Mouse (Mus musculus): ENCODE results near the gene Arl5c.

The Arl5c gene

DNA sequence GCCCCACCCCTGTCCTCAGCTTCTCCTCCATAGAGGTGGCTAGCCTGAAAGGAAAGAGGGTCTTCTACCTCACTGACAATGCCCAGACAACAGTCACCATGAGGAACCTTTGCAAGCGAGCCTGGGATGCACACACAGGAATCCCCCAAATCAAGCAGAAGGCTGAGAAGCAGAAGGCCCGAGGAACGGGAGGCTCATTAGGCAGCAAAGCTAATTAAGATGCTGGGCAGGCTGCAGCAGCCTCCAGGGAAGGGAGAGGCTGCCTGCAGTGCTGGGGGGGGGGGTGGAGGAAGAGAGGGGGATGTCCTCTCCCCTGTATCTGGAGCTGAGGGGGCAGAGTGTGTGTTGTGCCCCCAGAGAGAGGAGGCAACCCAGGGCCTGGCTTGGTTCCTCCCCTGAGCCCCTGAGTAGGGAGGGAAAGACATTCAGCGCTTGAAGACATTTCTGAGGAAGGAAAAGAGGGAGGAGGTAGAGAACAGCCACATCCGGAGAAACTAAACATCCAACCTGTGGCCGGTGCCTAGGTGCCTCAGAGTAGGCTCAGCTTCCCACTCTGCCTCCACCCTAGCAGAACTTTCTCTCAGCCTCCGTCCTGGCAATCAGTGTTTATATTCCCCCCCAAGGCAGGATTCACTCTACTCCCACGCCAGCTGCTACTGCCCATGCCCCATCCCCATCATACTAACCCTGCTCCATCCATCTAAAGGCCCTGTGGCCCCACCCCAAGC lies 24.1 kb upstream of the Arl5c start:
- DNase-seq (ENCODE audit: low spot score) = no peak

DNA sequence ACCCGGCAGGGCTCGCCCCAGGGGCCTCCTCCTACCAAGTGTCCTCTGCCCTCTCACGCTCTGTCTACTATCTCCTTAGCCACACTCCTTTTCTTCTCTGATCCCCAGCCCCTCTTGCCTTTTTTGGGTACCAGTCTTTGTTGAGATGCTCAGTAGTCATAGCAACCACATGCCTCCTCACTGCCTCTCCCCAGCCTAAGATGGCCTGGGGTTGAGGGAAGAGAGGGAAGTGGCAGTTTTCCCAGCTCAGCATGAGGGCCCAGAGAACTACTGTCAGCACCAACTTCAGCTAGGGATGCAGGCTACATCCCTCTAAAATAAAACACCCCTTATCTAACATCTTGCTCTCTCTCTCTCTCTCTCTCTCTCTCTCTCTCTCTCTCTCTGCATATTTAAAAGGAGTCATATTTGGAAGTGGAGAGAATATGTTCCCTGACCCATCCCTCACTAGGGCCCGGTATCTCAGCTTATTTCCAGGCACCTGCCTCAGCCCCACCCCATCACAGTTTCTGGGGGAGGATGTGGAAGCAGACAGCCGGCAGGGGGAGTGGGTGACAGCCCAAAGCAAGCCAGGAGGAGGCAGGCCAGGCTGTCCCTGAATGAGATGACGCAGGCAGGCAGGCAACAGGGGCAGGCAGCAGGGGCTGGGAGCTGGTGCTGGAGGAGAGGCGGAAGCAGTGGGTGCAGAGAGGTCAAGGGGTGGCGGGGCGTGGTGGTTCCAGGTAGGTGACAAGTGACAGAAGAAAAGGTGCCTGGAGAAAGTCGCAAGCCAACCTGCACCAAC lies 23.1 kb upstream of the Arl5c start:
- no peak for DNase-seq (ENCODE audit: low spot score)

DNA sequence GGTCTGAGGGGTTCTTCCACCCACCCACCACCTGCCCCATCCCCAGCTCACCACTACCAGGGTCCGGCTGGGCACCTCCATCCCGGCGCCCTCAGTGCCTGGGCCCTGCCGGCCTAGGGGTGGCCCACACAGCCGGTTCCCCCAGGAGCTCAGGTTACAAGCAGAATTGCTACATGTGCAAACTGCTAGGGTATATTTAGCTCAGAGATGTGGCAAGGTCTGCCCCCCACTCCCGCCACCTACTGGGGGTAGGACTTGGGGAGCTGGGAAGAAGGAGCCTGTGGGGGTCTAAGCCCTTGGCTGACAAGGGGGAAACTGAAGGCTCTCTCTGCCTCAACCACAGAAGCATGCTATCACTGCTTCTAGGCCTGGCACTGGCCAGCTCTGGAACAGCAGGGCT lies 22.2 kb upstream of the Arl5c start:
- DNase-seq (ENCODE audit: low spot score) = no peak

DNA sequence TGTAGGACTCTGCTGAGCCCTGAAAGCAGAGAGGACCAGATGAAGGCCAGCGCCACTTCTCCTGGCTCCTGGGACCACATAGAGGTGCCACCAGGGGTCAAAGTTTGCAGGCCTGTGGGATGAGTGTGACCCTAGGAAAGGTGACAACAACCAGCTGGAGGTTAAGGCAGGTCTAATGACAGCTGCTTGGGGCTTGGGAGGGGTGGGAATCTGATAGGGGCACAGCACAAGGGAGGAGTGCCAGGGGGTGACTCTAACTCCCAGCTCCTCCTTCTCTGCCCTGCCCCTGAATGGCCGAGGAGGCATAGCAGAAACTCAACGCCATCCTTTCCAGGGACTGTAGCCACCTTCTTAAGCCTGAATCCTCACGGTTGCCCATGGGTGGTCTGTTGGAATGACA lies 20.8 kb upstream of the Arl5c start:
- DNase-seq (ENCODE audit: low spot score) = no peak

DNA sequence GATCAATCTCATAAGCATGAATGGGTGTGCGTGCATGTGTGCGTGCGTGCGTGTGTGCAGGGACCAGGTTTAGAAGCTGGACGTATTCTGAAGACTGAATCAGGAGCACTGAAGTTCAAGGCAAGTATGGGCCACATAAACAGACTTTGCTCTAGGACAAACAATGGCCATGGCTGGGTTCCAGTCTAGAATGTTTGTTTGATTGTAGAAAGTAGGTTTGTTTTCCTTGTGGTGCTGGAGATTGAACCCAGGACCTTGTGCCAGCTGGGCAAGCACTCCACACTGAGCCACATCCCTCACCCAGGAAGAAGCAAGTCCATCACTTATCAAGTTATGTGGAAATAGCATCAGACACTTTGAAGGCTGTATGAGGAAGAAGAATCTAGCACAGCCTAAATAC lies 20.2 kb upstream of the Arl5c start:
- no peak for DNase-seq (ENCODE audit: low spot score)

DNA sequence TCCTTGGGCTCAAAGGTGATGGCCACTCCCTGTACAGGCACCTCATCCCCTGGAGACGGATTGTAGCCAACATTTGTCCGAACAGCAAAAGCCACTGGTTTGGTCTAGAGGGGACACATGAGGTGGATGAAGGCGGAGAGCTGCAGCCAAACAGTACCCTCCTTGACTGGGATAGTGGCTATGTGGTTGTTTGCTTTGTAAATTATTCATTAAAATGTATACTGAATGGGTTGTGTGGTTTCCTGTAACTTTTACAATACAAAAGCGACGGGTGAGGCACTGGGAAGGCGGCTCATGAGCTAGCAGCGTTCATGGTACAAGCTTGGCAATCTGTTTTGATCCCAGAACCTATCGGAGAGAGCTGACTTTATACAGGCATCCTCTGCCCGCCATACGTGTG lies 16.9 kb upstream of the Arl5c start:
- DNase-seq (ENCODE audit: low spot score) = no peak

DNA sequence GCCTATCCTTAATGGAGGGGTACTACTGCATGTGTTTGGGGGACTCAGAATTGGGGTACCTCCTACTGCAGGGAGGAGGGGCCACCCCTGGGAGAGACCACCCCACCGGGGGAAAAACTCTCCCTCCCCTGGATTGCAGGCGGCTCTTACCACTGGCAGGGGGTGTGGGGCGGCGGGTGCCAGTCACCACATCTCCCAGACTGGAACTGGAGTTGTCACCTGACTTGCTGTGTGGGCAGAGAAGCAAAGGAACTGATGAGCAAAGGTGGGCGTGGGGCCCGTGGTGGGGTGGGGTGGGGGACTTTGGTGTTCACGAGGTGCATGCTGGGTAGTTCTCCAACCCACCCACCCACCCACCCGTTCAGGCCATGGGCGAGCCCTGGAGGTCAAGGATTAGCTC lies 15.7 kb upstream of the Arl5c start:
- no peak for DNase-seq (ENCODE audit: low spot score)

DNA sequence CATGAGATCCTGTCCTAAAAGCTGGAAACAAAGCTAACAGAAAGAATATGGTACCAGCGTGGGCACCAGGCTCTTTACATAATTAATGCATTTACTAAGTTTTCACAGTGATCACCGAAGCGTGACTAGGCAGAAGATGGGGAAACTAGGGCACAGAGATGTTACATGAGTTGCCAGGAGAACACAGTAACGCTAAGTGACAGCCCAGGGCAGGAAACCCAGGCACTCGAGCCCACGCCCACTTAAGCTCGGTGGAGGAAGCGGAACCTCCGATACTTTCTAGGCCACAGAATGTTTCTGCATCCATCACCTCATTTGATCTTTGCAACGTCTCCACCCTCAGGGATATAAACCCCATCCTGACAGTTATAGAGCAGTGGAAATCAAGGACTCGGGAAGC lies 12.1 kb upstream of the Arl5c start:
- DNase-seq (ENCODE audit: low spot score) = no peak

DNA sequence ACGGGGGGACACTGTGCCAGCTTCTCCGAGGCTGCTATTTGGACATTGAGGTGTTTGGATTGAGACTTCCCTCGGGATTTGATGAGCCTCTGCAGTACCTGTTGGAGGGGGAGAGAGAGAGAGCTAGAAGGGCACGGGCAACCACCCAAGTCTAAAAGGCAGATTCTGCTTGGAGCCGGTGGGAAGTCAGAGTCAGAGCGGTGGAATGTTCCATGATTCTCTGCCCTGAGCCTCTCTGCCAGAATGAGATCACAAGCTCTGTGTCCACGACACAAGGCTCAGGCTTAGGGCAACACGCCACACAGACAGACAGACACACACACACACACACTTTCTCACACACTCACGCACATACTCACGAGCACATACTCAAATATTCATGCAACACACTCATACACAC lies 9.7 kb upstream of the Arl5c start:
- DNase-seq (ENCODE audit: low spot score) = peak; percentile 58

DNA sequence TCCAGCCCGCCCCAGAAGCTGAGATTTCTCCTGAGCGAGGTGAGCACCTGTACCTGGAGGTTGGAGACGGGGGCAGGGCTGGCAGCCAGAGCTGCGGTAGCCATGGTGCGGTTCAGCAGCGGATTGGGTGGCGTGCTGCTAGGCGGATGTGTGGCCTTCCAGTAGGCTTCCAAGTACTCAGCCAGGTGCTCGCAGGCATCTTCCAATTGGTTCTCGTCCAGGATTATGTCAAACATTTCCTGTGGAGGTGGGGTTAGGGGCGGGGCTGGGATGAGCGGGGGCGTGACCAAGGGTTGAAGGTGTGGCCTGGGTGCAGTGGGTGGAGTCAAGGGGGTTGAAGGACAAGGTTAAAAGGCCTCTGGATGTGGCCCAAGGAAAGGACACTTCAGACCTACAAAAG lies 9.1 kb upstream of the Arl5c start:
- DNase-seq (ENCODE audit: low spot score) = no peak

DNA sequence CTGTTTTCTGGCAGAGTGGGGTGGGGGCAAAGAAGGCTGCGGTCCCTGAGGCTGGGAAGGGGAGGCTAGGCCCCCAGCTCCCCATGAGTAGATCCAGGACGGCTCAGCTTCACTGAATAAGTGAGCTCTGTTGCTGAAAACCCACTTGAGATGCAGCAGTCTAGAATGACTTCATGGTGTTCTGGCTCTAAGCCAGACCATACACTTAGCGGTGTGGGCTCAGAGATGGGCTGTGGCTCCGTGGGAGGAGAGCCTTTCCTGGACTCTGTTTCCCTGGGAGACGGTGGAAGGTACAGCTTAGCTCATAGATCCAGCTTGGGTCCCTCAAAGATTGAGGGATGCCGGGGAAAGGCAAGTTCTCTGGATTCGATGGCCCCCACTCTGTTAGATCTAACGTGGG lies 8.2 kb upstream of the Arl5c start:
- no peak for DNase-seq (ENCODE audit: low spot score)

DNA sequence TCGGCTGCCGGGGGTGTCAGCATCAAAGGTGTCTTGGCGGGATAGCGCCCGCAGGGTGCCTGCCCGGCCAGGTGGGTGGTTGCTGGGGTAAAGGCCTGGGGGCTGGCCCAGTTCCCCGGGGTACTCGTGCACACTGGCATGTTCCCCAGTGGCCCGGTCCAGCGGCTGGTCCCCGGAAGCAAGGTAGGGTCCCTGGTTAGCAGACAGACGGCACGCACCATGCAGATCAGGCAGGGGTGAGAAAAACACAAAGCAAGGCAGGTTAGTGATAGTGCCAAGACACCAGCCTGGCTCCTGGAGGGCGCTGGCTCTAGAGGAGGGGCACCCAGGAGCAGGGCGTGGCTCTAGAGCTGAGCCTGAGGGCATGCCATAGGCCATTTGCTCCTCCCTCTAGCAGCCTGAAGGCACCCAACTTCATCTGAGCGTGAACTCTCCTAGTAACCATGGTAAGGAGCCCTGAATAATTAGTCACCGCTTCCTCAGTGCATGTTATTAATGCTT lies 7.2 kb upstream of the Arl5c start:
- DNase-seq (ENCODE audit: low spot score) = no peak

DNA sequence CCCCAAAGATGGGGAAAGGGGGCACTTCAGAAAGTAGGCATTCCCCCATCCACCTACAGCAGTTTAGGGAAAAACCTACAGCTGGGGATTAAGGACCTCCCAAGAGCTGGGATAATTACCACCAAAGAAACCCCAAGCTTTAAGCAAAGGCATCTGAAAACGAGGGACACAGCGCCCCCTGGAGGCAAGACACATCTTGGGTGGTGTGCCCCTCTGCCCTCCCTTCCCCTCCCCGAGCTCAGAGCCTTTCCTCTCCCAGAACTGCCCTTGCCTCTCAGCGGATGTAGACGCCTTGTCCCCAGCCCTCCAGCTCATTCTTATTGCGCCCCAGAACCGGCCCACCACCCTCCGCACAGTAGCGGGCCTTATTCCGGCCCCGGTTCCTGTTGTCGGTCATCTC lies 6.6 kb upstream of the Arl5c start:
- peak; percentile 45 for DNase-seq (ENCODE audit: low spot score)

DNA sequence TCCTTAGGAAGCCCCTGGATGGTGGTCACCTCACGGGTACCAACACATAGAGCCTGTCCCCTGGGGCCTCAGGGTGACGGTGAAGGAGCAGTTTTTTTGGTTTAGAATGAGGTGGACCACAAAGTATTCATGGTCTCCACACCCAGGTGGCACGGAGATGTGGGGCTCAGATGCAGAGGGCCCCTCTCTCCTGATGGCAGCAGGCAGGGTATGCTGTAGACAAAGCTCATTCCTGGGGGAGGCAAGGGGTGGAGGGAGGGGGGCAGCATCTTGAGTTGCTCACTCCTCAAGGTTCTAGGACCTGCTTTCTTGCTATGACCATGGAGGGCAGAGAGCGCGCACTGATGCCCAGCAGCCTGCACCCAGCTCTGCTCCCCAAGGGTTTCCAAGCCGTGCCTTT lies 6.0 kb upstream of the Arl5c start:
- no peak for DNase-seq (ENCODE audit: low spot score)

DNA sequence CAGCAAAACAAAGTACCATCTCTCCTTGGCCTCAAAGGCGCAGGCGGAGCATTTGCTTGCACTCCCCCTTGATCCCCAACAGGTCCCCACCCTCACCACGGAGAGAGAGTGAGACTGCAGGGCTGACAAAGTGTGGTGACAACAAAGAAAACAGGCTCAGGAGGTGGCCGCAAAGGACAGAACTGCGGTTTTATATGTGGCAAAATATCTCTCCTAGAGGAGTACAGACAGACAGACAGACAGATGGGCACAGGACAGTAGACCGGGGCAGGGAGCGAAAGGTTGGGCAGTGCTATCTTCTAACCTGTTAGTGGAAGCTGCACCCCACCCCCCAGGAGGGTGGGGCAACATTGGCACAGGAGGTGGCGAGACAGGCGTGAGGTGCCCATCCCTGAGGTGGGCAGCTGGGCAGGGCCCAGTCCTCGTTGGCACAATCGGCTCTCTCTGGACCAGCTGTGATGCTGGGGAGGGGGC lies 5.4 kb upstream of the Arl5c start:
- no peak for DNase-seq (ENCODE audit: low spot score)

DNA sequence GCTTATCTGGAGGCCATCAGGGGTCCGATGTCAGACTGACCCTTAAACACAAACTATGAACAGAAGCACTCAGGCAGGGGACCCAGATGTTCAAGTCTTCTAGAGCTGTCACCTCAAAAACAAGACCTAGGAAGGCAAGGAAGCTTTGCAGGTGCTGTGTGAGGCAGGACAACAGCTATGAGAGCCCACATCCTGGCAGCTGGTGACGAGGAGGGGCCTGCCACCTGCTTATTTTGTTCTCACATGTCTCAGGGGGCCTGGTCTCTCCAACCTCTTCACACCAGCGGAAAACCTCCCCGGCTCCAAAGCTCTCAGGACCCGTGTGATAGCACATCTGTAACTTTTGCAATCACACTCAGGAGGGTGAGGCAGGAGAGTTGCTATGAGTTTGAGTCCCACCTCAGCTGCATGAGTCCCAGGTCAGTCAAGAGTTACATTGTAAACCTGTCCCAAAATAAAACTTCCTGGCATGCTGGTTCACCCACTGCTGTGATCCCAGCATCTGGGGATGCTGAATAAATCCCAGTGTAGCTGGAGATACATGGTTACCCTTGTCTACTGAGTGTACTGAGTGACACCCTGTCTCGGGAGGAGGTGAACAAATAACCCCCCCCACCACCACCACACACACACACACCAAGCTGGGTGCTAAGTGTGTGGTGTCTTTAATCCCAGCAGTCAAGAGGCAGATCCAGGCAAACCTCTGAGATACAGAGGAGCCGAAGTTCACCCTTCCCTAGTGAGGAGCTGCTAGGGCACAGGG lies 4.6 kb upstream of the Arl5c start:
- no peak for DNase-seq (ENCODE audit: low spot score)

DNA sequence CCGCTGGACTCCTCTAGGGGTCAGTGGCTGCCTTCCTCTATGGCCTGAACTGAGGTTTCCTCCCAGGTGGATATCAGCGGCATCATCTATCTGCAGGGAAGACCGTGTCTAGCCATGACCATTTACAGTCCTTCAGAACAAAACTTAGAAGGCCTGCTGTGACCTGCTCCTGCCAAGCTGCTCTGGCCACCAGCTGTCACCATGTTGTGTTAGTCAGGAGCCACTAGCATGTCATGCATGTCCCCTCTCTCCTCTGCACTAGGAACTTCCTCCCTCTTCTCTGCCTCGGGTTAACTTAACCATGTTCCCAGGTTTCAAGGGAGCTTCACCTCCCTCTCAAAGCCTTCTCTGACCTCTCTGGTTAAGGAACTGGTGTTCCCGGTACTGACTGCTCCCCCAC lies 3.8 kb upstream of the Arl5c start:
- DNase-seq (ENCODE audit: low spot score) = no peak

DNA sequence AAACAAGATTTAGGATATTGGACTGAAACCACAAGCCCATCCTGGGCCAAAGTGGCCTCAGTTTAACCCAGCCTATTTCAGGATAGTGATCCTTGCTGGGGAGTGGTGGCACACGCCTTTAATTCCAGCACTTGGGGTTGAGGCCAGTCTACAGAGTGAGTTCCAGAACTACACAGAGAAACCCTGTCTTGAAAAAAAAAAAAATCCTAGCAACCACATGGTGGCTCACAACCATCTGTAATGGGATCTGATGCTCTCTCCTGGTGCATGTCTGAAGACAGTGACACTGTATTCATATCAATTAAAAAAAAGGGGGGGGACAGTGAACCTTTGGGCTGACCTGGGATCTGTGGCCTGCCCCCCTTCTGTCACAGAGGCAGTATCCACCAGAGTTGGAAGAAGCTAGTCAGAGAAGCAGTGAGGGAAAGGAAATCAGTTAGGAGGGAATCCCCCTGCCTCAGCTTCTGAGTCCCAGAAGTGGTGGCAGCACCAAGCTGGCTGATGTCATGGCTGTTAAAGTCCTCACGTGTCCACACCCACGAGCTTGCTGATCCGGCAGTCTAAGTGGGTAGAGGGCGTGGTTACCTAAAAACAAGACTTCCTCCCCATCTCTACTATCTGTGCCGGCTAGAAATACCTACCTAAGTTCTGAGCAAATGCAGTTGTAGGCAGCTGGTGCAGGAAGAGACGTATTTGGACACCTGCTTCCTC lies 3.1 kb upstream of the Arl5c start:
- DNase-seq (ENCODE audit: low spot score) = no peak

DNA sequence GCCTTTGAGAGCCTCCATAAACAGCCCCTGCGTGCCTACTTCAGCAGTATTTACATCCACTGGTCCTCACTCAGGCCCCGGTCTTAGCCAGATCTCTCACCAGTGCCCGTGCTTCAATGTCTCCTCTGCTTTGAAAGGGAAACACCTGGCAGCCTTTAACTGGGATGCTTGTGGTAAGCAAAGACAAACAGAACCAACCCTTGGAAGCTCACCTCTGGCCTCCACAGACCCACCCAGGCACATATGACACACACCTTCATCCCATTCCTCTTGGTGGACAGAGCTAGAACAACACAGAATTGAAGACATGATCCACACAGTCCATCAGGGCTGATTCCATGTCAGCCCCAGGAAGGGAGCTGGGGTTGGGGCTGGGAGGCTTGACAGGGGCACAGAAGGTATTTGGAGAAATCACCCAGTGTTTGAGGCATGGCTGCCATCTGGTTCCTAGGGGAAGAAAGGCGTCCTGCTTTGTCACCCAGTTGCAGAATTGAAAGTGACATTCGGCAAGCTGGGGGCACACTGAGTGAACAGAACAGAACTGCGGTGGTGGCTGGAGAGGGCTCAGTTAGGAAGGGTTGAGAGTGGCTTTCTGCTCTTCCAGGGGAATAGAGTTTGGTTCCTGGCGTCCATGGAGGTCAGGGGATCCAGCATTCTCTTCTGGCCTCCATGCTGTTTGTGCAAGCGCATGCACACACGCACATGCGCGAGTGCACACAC lies 2.3 kb upstream of the Arl5c start:
- no peak for DNase-seq (ENCODE audit: low spot score)

DNA sequence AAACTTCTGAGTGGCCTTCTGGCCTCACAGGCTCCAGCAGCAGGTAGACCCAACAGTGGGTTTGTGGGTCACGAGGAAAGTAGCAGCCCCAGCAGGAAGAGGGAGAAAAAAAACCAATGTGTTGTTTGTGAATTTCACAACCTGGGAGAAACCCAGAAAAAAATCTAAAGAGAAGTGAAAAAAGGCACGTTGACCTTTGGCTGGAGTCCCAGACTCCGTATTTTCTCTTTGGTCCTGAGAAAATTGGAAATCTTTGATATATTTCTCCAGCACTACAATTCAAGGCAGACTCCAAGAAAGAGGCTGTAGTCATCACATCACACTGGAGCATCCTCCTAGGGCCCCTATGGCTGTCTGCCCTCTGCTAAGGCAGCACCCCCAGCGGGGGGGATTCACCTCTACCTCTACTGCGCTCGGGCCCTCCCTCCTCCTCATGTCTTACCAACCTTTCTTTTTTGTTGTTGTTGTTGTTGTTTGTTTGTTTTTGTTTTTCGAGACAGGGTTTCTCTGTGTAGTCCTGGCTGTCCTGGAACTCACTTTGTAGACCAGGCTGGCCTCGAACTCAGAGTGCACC lies 1.5 kb upstream of the Arl5c start:
- peak; percentile 48 for DNase-seq (ENCODE audit: low spot score)

DNA sequence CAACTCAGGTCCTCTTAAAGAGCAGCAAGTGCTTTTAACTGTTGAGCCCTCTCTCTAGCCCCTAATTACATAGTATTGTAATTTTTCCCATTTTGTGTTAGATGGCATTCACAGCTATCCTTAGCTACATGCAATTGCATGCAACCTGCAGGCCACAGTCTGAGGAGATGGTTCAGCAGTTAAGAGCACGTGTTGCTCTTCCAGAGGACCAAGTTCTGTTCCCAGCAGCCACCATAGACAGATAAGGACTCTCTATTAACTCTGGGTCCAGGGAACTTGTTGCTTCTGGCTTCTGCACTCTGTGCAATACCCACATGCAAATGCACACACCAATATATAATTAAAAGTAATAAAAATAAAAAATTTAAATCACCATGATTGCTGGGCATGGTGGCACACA lies 710 bp upstream of the Arl5c start:
- DNase-seq (ENCODE audit: low spot score) = no peak
